ENCODE assay signal across 12 mouse cellular contexts in the genomic region with DNA sequence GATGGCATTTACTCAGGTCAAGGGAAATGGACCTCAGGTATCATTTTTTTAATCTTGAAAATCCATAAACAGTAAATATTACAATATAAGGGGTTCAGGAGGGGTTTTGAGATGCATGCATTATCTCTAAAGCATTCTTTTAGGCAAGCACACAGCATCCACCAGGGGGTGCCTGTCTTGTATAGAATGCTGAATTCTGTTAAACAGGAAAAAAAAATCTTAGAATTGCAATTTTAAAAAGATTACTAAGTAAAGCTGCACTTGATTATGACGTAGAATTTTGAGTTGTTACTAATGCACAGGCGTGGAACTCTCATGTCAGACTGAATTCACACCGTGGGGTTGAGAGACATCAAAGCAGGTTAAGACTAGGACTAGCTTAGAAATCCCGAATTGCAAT.
DNase-seq lines count a peak whose midpoint lies in the region; ATAC-seq lines count a peak whose summit lies in the region.
"Had no signal": no experiment of that assay in that cellular context is flagged by ENCODE, and none has a peak within 500 bp of the region (broad histone marks: within the 10 kb centered on the region; RNA-seq: fewer than 3 reads in every experiment).

No protein-coding gene starts in this region.

- no peaks in the 10 kb centered on the region for H3K27me3 ChIP-seq in midbrain, embryonic 11.5 days (ENCODE audit: control insufficient read depth, insufficient read depth, low read length)
- H3K27me3 ChIP-seq in midbrain, embryonic 13.5 days, result no peaks in the 10 kb centered on the region

- no peaks in the 10 kb centered on the region for H3K9me3 ChIP-seq in midbrain, embryonic 11.5 days (ENCODE audit: control insufficient read depth, low read length)
- H3K9me3 ChIP-seq in midbrain, embryonic 13.5 days, result no peaks in the 10 kb centered on the region

- H3K4me3 ChIP-seq in midbrain, embryonic 11.5 days (ENCODE audit: low read depth, low read length), result no peak overlapping the region
- H3K4me3 ChIP-seq in midbrain, embryonic 13.5 days (replicated peaks), result no peak overlapping the region
- H3K4me3 ChIP-seq: erythroblast, embryonic 14.5 days had no signal

- 66% methylated on average over 4 of the region's 4 CpGs for WGBS in midbrain, embryonic 11.5 days
- WGBS in midbrain, embryonic 13.5 days, result 44% methylated on average over 4 of the region's 4 CpGs

- H3K9ac ChIP-seq in midbrain, embryonic 11.5 days (ENCODE audit: low read length), result no peak overlapping the region
- no peak overlapping the region for H3K9ac ChIP-seq in midbrain, embryonic 13.5 days (replicated peaks)

- no peaks in the 10 kb centered on the region for H3K4me1 ChIP-seq in midbrain, embryonic 11.5 days (ENCODE audit: control insufficient read depth, insufficient read depth, low read length)
- H3K4me1 ChIP-seq in midbrain, embryonic 13.5 days (replicated peaks), result no peaks in the 10 kb centered on the region

- H3K4me2 ChIP-seq in midbrain, embryonic 11.5 days, result no peak overlapping the region
- no peak overlapping the region for H3K4me2 ChIP-seq in midbrain, embryonic 13.5 days (replicated peaks)

- no peak overlapping the region for H3K27ac ChIP-seq in midbrain, embryonic 11.5 days (ENCODE audit: low read depth, low read length)
- no peak overlapping the region for H3K27ac ChIP-seq in midbrain, embryonic 13.5 days

- DNase-seq in midbrain, embryonic 11.5 days (ENCODE audit: low spot score, missing footprints), result peak; percentile 86
- peak; percentile 18 for DNase-seq in brain, embryonic 18.5 days (ENCODE audit: low read depth, low spot score)
- peak; percentile 18 to 46 for DNase-seq in layer of hippocampus, postnatal 14 days (ENCODE audit: low spot score in 2 of 2)
- peak; percentile 1 to 11 for DNase-seq in right cerebral cortex, postnatal 36 days (ENCODE audit: low spot score in 2 of 2)
- no peak for DNase-seq in urinary bladder, postnatal 36 days (ENCODE audit: low spot score in 2 of 2)
- no peak for DNase-seq in adrenal gland, adult 8-10 months
- DNase-seq in natural killer cell, adult 2 months (ENCODE audit: low spot score in 2 of 2), result no peak
- DNase-seq: kidney, postnatal 36 days; lung, postnatal 10 days; thymus, postnatal 14 days had no signal

- H3K36me3 ChIP-seq in midbrain, embryonic 11.5 days (ENCODE audit: control insufficient read depth, insufficient read depth, low read length), result no peaks in the 10 kb centered on the region
- no peaks in the 10 kb centered on the region for H3K36me3 ChIP-seq in midbrain, embryonic 13.5 days

- 0 out of 2 replicates have a peak, but pooled peaks have one; percentile 27 for ATAC-seq in midbrain, embryonic 11.5 days (ENCODE audit: low FRiP score)
- ATAC-seq in midbrain, embryonic 13.5 days, result no peak

Comparison
In these comparisons a context has a peak if more than half of its experiments do, and no peak if none do; other contexts are left out.
1. DNase-seq: peak in midbrain, embryonic 11.5 days (single experiment), brain, embryonic 18.5 days (single experiment), layer of hippocampus, postnatal 14 days (2 of 2) and right cerebral cortex, postnatal 36 days (2 of 2); none in urinary bladder, postnatal 36 days (0 of 2), adrenal gland, adult 8-10 months (single experiment) and natural killer cell, adult 2 months (0 of 2).